In genomic region chr5:124482966-124483654, GRCm38 (mm10) we compare ENCODE assay signal across 8 mouse cellular contexts. TPM values are rescaled to one million over a fixed set of nuclear protein-coding genes. Genes with fewer than 3 reads are reported as not detected.
A peak's percentile ranks its signal among the peaks of the same experiment; 100 is the strongest.
DNase-seq lines count a peak whose midpoint lies in the region; ATAC-seq lines count a peak whose summit lies in the region.

TSS of gene Snrnp35 (plus strand) at chr5:124483134.

- peak; percentile 98 for DNase-seq in Muller cell, postnatal 12 days (ENCODE audit: inconsistent ontology term)
- DNase-seq in cerebellum, adult 9-11 months = peak; percentile 88
- DNase-seq in frontal cortex, adult 2 months (ENCODE audit: extremely low spot score in 1 of 2, low spot score in 1 of 2) = peak; percentile 70 to 88
- peak; percentile 91 for DNase-seq in hindbrain, embryonic 11.5 days (ENCODE audit: low spot score)
- peak; percentile 89 to 92 for DNase-seq in layer of hippocampus, postnatal 10 days (ENCODE audit: low spot score in 2 of 2)
- DNase-seq in lung, postnatal 14 days = peak; percentile 92
- DNase-seq in retina, adult 2 months (ENCODE audit: low read depth, low spot score) = peak; percentile 78
- peak; percentile 89 to 90 for DNase-seq in thymus, postnatal 36 days

- peak within 1 kb of the TSS; percentile 90 for H3K9ac ChIP-seq in hindbrain, embryonic 11.5 days (ENCODE audit: low read depth, low read length)

- H3K27me3 ChIP-seq in hindbrain, embryonic 11.5 days (ENCODE audit: control insufficient read depth, insufficient read depth, low read length) = no peaks in the 10 kb centered on the region

- H3K36me3 ChIP-seq in hindbrain, embryonic 11.5 days (ENCODE audit: control insufficient read depth, insufficient read depth, low read length) = no peaks in the 10 kb centered on the region

- WGBS in hindbrain, embryonic 11.5 days = under 1% methylated on average over 47 of the region's 48 CpGs

- H3K27ac ChIP-seq in hindbrain, embryonic 11.5 days (ENCODE audit: low read depth, low read length) = peak within 1 kb of the TSS; percentile 97

- no peaks in the 10 kb centered on the region for H3K9me3 ChIP-seq in hindbrain, embryonic 11.5 days (ENCODE audit: control insufficient read depth, low read length)

- peak; percentile 93 for ATAC-seq in hindbrain, embryonic 11.5 days (ENCODE audit: low FRiP score)

- H3K4me2 ChIP-seq in hindbrain, embryonic 11.5 days (replicated peaks; ENCODE audit: low read depth, low read length) = peak within 1 kb of the TSS; percentile 63

- peak within 1 kb of the TSS; percentile 68 for H3K4me3 ChIP-seq in hindbrain, embryonic 11.5 days (ENCODE audit: low read depth, low read length)

- H3K4me1 ChIP-seq in hindbrain, embryonic 11.5 days (replicated peaks; ENCODE audit: control insufficient read depth, insufficient read depth, low read length) = no peaks in the 10 kb centered on the region

RNA-seq across cellular contexts. Expression of gene Snrnp35, which starts in this region (rescaled TPM):
- 9.6 and 11.8 TPM in 2 replicates for polyA plus RNA-seq in frontal cortex, adult 2 months (2012; rRNA removed)
- 15.2 and 15.7 TPM in 2 replicates for polyA plus RNA-seq in hindbrain, embryonic 11.5 days (2014; fragmentation: Nextera tagmentation; extraction: Ambion mirVana)
- total RNA-seq in layer of hippocampus, postnatal 10 days (2021) = 10 to 100 TPM; 20.9 to 32.7 TPM

Comparison
In these comparisons a context has a peak if more than half of its experiments do, and no peak if none do; other contexts are left out.
1. Peak in every context shown above with its lines: DNase-seq, ATAC-seq, H3K4me3 ChIP-seq and H3K27ac ChIP-seq.